In genomic region chr1:34187501-34187900, GRCm38 (mm10) we compare ENCODE assay signal across 31 mouse cellular contexts.
DNase-seq lines count a peak whose midpoint lies in the region; TF ChIP-seq lines count a peak whose summit lies in the region.
"Had no signal": no experiment of that assay in that cellular context is flagged by ENCODE, and none has a peak within 500 bp of the region (broad histone marks: within the 10 kb centered on the region; RNA-seq: fewer than 3 reads in every experiment).

No protein-coding gene starts in this region.

- H3K4me1 ChIP-seq in kidney, adult 2 months (ENCODE audit: control insufficient read depth, insufficient read depth, low read length): no peaks in the 10 kb centered on the region
- H3K4me1 ChIP-seq: embryonic facial prominence, embryonic 12.5 days; kidney, embryonic 15.5 days; liver, embryonic 15.5 days; megakaryocyte, embryonic 14.5 days; stomach, embryonic 15.5 days had no signal

- H3K27me3 ChIP-seq in kidney, adult 2 months (replicated peaks; ENCODE audit: control insufficient read depth, insufficient read depth, low read length): no peaks in the 10 kb centered on the region
- H3K27me3 ChIP-seq: embryonic facial prominence, embryonic 12.5 days; forebrain, embryonic 15.5 days; hindbrain, embryonic 13.5 days; kidney, embryonic 15.5 days; liver, embryonic 15.5 days; lung, embryonic 15.5 days; megakaryocyte, embryonic 14.5 days; midbrain, embryonic 12.5 days; stomach, embryonic 15.5 days had no signal

- no peak for TF ChIP-seq POLR2A in kidney, adult 2 months (IDR thresholded peaks at IDR 0.05; ENCODE audit: low read depth, low read length)

- H3K36me3 ChIP-seq in kidney, adult 2 months (ENCODE audit: control insufficient read depth, insufficient read depth, low read length): peaks cover 2% of the 10 kb centered on the region
- H3K36me3 ChIP-seq: liver, embryonic 15.5 days; stomach, embryonic 15.5 days had no signal

- 56% methylated on average over 5 of the region's 5 CpGs for WGBS in kidney, adult 2 months

- H3K4me3 ChIP-seq in kidney, adult 2 months (ENCODE audit: insufficient read depth, low read depth, low read length): no peak overlapping the region
- H3K4me3 ChIP-seq: embryonic facial prominence, embryonic 12.5 days; forebrain, embryonic 10.5 days; forebrain, embryonic 15.5 days; gastrocnemius, adult 2 months; heart, embryonic 12.5 days; hindbrain, embryonic 13.5 days; kidney, embryonic 15.5 days; liver, embryonic 15.5 days; lung, embryonic 15.5 days; megakaryocyte, embryonic 14.5 days; midbrain, embryonic 12.5 days; stomach, embryonic 15.5 days had no signal

- TF ChIP-seq CTCF in kidney, adult 2 months (conservative IDR thresholded peaks at IDR 0.05; ENCODE audit: insufficient read depth, insufficient read length, low read depth, low read length): no peak

- H3K27ac ChIP-seq in kidney, adult 2 months (ENCODE audit: insufficient read depth, low read depth, low read length): no peak overlapping the region
- H3K27ac ChIP-seq: embryonic facial prominence, embryonic 12.5 days; forebrain, embryonic 10.5 days; forebrain, embryonic 15.5 days; gastrocnemius, adult 2 months; hindbrain, embryonic 13.5 days; kidney, embryonic 15.5 days; liver, embryonic 15.5 days; lung, embryonic 15.5 days; midbrain, embryonic 12.5 days; stomach, embryonic 15.5 days had no signal

- peak; percentile 44 for DNase-seq in CD4-positive, CD25-positive, alpha-beta regulatory T cell, adult 2 months (ENCODE audit: low read depth, low spot score)
- DNase-seq in CD8-positive naive resting alpha-beta T cell, adult 2 months (ENCODE audit: low read depth in 2 of 2, low spot score in 2 of 2): peak; percentile 15 to 33
- peak; percentile 67 for DNase-seq in naive thymus-derived CD4-positive, alpha-beta T cell, adult 2 months (ENCODE audit: low read depth)
- DNase-seq in thymus, postnatal 25 days: peak; percentile 24
- DNase-seq in kidney, adult 2 months: no peak
- DNase-seq in heart, adult 8-10 months (ENCODE audit: low spot score): no peak
- no peak for DNase-seq in right cerebral cortex, postnatal 4 days
- DNase-seq: adrenal gland, adult 8-10 months; B cell, adult 2 months; cerebellum, adult 2 months; cerebellum, postnatal 36 days; gastrocnemius, adult 2 months; gastrocnemius, postnatal 36 days; heart, adult 18-20 months; heart, postnatal 4 days; kidney, adult 11 months; liver; lung, postnatal 4 days; retina, postnatal 1 day; right cerebral cortex, postnatal 14 days had no signal

Comparison
In these comparisons a context has a peak if more than half of its experiments do, and no peak if none do; other contexts are left out.
1. DNase-seq: peak in CD4-positive, CD25-positive, alpha-beta regulatory T cell, adult 2 months (single experiment), CD8-positive naive resting alpha-beta T cell, adult 2 months (2 of 2), naive thymus-derived CD4-positive, alpha-beta T cell, adult 2 months (single experiment) and thymus, postnatal 25 days (single experiment); none in kidney, adult 2 months (single experiment), heart, adult 8-10 months (single experiment) and right cerebral cortex, postnatal 4 days (single experiment).